Mouse (Mus musculus) liver, adult 10 weeks (tissue): ENCODE results near the gene Pard6a. TPM values are rescaled to one million over a fixed set of nuclear protein-coding genes. Genes with fewer than 3 reads are reported as not detected.

Experiments
- polyA plus RNA-seq: library from polyadenylated mRNA; stranded (reverse); fragments of 350-450 nt; fragmentation: Illumina TruSeq; extraction: RNeasy Lipid Tissue Mini Kit (QIAGEN cat#74804); gene quantifications from one replicate; pipeline ENCODE4 v1.2.3, GENCODE M21; 2014; ENCODE audit warnings: low read depth, low replicate concordance

The Pard6a gene
- polyA plus RNA-seq, result not detected

DNA sequence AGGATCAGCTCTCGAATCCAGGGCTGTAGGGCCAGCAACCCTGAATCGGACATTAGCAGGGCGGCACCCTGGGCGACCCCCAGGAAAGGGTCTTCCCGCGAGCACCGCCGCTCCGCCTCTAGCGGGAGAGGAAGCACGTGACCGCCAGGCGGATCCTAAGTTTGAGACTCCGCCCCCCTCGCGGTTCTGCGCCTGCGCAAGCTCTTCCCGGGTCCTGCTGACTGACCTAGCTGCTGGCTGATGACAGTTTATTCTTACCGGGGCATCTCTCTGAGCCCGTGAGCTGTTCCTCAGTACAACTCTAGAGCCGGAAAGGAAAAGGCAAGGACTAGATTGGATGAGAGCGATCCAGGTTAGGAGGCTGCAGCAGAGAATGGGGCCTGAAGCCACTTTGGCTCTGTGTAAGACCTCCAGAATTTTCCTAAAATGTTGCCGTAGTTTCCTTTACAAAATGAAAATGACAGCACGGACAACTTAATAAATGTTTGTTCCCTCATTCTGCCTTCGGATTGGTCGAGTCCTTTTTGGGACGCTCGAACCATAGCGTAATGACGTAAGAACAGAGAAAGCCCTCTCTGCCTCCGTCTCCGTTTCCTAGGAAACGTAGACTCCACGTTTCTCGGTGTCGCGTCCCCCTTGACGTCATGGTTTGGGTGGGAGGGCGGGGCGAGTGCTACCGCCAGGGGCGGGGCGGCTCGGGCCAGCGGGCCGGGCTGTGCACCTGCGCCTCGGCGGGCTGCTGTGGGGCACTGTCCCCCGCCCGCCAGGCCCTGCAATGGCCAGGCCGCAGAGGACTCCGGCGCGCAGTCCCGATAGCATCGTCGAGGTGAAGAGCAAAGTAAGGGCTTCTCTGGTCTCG lies at the start of gene Pard6a, which contains the start of gene Acd:
Gene Pard6a (plus strand): TSS at position 183 of the 859 bp plus-strand sequence.
Gene Acd (minus strand): TSS at position 137 of the 859 bp plus-strand sequence.

DNA sequence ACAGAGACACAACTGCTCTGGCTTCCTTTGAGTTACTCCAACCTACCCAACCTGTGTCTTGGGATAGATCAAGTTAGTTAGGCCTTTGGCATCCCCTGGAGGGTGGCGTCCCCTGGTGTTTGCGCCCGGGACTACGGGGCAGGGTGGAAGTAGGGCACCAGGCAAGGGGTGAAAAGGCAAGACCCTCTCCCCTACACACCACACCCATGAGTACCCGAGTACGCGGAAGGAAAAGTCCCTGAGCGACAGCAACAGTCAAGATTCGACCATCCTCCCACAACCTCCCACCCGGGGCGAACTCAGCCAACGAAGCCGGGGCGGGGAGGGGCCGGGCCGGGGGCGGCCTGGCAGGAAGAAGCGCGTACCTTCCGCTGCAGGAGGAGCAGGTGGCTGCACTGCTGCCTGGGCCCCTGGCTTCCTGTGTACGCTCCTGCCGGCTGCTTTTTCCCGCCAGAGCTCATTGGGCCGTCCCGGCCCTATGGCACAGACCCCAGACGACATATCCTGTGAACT lies 15.1 kb upstream of the Pard6a start, which contains the start of gene Carmil2:
Gene Carmil2 (plus strand): TSS at position 479 of the 513 bp plus-strand sequence.

DNA sequence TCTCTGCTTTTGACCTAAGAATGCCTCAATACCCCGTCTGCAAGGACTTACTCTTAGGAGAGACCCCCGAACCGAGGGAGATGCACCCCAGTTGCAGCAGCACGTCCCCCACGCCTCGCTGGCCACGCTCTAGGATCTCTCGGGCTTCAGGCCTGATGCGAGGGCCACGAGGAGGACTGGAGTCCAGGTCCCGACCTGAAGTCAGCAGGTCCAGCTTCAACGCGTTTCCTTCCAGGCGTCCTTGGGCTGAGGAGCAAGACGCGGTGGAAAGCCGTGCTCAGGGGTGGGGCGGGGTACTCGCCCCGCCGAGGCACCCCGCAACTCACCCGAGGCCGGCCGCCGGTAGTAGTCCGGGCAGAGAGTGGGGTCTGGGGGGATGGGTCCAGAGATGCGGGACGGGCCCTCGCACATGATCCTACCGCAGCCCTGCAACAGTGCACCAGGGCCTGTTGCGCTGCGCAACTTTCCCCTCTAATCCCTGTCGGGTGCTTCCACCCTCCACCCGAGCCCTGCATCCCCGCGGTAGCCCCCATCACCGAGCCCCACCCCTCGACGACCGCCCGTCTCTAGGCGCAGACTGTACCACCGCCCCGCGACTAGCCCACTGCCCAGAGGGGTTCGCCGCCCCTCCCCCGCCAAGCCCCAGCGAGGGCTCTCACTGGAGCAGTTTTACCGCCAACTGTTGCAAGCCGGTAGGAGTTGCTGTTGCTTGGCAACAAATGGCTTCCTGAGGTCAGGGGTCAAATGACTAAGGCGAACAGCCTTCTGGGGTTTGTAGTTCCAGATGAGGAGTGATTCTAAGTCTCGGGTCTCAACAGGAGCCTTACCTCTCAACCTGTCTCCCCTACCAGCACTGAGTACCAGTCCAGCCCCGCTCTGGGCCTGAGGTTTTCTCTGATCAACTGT lies 6.8 kb downstream of the Pard6a start, which contains the start of the genes 4933405L10Rik and Enkd1:
Gene 4933405L10Rik (plus strand): TSS at position 158 of the 906 bp plus-strand sequence.
Gene Enkd1 (minus strand): TSS at position 713 of the 906 bp plus-strand sequence.

Other genes with a start within 250 kb of the Pard6a start
- not detected for gene Tppp3, start 229.6 kb upstream of the Pard6a start, polyA plus RNA-seq
- 0.29 TPM for gene Zdhhc1, start 204.2 kb upstream of the Pard6a start, polyA plus RNA-seq
- not detected for gene Hsd11b2, start 182.4 kb upstream of the Pard6a start, polyA plus RNA-seq
- 22.2 TPM for gene Atp6v0d1, start 135.1 kb upstream of the Pard6a start, polyA plus RNA-seq
- gene Ripor1, start 95.9 kb upstream of the Pard6a start, polyA plus RNA-seq, result 0.77 TPM
- 30.2 TPM for gene Ctcf, start 64.6 kb upstream of the Pard6a start, polyA plus RNA-seq
- not detected for gene Agrp, start 63.8 kb upstream of the Pard6a start, polyA plus RNA-seq
- gene Carmil2, start 14.9 kb upstream of the Pard6a start, polyA plus RNA-seq, result not detected
- gene Acd, start within 50 bp of the Pard6a start, polyA plus RNA-seq, result 1.8 TPM
- not detected for gene 4933405L10Rik, start 6.5 kb downstream of the Pard6a start, polyA plus RNA-seq
- not detected for gene Enkd1, start 7.1 kb downstream of the Pard6a start, polyA plus RNA-seq
- gene Gfod2, start 57.5 kb downstream of the Pard6a start, polyA plus RNA-seq, result 0.69 TPM
- gene Ranbp10, start 126.2 kb downstream of the Pard6a start, polyA plus RNA-seq, result 14.9 TPM
- not detected for gene Tsnaxip1, start 126.6 kb downstream of the Pard6a start, polyA plus RNA-seq
- gene Cenpt, start 152.1 kb downstream of the Pard6a start, polyA plus RNA-seq, result 0.37 TPM
- 6.8 TPM for gene Thap11, start 154.0 kb downstream of the Pard6a start, polyA plus RNA-seq
- gene Nutf2, start 159.4 kb downstream of the Pard6a start, polyA plus RNA-seq, result 30.8 TPM
- gene Edc4, start 179.7 kb downstream of the Pard6a start, polyA plus RNA-seq, result 2.3 TPM
- gene Nrn1l, start 192.4 kb downstream of the Pard6a start, polyA plus RNA-seq, result not detected
- 5.1 TPM for gene Pskh1, start 199.3 kb downstream of the Pard6a start, polyA plus RNA-seq
- gene Ctrl, start 232.7 kb downstream of the Pard6a start, polyA plus RNA-seq, result not detected
- 2.1 TPM for gene Psmb10, start 237.3 kb downstream of the Pard6a start, polyA plus RNA-seq
- 108 TPM for gene Lcat, start 242.2 kb downstream of the Pard6a start, polyA plus RNA-seq